Mouse (Mus musculus): ENCODE data around the gene Ankra2.

DNA sequence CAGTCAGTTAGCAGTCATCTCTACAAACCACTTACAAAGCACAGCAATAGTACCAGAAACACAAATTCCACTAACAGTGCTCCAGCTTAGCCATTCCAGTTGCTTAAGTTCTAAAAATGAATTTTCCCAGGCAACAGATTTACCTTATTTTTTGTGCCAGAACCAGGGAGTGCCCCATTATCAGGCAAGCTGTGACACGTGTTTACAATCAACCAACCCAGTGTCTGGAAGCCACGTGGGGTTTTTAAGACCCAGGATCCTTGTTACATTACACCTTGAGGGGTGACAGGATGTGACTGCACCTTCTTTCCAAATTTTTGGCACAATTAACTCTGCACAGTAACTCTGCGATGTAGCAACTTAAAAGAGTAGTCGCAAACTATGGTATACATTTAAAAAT, 45.9 kb downstream of the Ankra2 start:
- TF ChIP-seq CTCF (IDR thresholded peaks at IDR 0.05; ENCODE audit: low read depth): no peak
- no peak for TF ChIP-seq EP300 (optimal IDR thresholded peaks at IDR 0.05)
